Mouse (Mus musculus): Measurements from ENCODE around the gene Mcidas.

GRCm38 (mm10) chr13:112954067-112954466 is 39.6 kb upstream of the Mcidas start:
- no peak for TF ChIP-seq CTCF (IDR thresholded peaks at IDR 0.05; ENCODE audit: low read depth, low read length)
- no peak for TF ChIP-seq POLR2AphosphoS5 (IDR thresholded peaks at IDR 0.05; ENCODE audit: insufficient replicate concordance, low read depth, low read length)
- no peak for TF ChIP-seq TAL1 (conservative IDR thresholded peaks at IDR 0.05; ENCODE audit: low read depth, low read length)
- TF ChIP-seq GATA2 (IDR thresholded peaks at IDR 0.05; ENCODE audit: borderline replicate concordance, low read depth, low read length): no peak
- no peak for TF ChIP-seq GATA1 (IDR thresholded peaks at IDR 0.05; ENCODE audit: borderline replicate concordance, low read length)

All from G1E (cell line).